Mouse (Mus musculus): Measurements from ENCODE around the gene Ankrd11. TPM values are rescaled to one million over a fixed set of nuclear protein-coding genes. Genes with fewer than 3 reads are reported as not detected.

Gene Ankrd11
- polyA plus RNA-seq, 1 experiment from 2014 or later = 46.5 TPM

DNA sequence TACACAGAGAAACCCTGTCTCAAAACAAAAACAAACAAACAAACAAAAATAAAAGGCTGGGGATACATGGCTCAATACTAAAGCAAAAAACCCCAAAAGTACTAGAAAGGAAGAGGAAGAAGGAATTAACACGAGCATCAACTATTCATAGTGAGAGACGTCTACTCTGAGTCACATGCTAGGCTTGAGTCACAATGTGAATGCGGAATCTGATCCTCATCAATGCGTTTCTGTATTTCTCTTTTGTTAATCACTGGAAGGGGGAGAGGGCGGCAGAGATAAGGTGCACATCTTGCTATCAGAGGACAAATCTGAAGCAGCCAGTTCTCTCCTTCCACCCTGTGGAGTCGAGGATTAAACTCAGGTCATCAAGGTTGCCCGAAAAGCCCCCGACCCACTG lies 14.3 kb downstream of the Ankrd11 start:
- no peak overlapping the region for H3K27ac ChIP-seq (ENCODE audit: low read length)
- ATAC-seq (no peak), DNase-seq (ENCODE audit: low spot score) (no peak)
- H3K36me3 ChIP-seq (ENCODE audit: insufficient read depth, low read length) = no peaks in the 10 kb centered on the region
- TF ChIP-seq CTCF (IDR thresholded peaks at IDR 0.05) = no peak
- TF ChIP-seq EP300 (IDR thresholded peaks at IDR 0.05) = no peak
- H3K4me3 ChIP-seq (ENCODE audit: low read depth, low read length) = no peak overlapping the region
- H3K9ac ChIP-seq (replicated peaks; ENCODE audit: low read depth) = no peak overlapping the region
- WGBS = 88% methylated on average over 8 of the region's 8 CpGs
- H3K4me2 ChIP-seq (replicated peaks; ENCODE audit: low read depth, low read length) = no peak overlapping the region
- H3K27me3 ChIP-seq (replicated peaks; ENCODE audit: insufficient read depth, low read length) = no peaks in the 10 kb centered on the region
- H3K9me3 ChIP-seq (ENCODE audit: low read length) = no peaks in the 10 kb centered on the region
- no peaks in the 10 kb centered on the region for H3K4me1 ChIP-seq (ENCODE audit: insufficient read depth, low read depth, low read length)

DNA sequence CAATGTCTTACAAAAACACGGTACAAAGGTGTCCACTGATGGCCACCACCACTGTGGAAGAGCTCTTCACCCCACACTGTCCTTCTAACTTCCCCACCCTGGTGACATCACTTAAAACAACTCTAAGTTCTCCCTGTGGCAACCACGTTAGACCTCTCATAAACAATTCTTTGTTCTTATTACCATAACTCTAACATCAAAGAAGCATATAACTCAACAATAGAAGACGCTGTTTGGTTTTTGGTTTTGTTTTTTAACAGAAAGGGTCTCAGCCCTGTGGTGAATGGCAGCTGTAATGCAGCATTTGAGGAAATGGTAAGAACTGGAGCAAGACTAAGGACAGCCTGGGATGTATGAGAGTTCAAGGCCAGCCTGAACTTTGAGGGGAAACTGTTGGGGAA lies 16.1 kb downstream of the Ankrd11 start:
- Histone ChIP-seq H3K27me3 (replicated peaks; ENCODE audit: insufficient read depth, low read length) (no peaks in the 10 kb centered on the region), H3K36me3 (ENCODE audit: insufficient read depth, low read length) (no peaks in the 10 kb centered on the region), H3K4me3 (ENCODE audit: low read depth, low read length) (no peak overlapping the region), H3K9me3 (ENCODE audit: low read length) (no peaks in the 10 kb centered on the region), H3K4me2 (replicated peaks; ENCODE audit: low read depth, low read length) (no peak overlapping the region), H3K9ac (replicated peaks; ENCODE audit: low read depth) (no peak overlapping the region), H3K27ac (ENCODE audit: low read length) (no peak overlapping the region), H3K4me1 (ENCODE audit: insufficient read depth, low read depth, low read length) (peaks cover 8% of the 10 kb centered on the region; the same call in 1 of the 2 replicates)
- TF ChIP-seq CTCF (IDR thresholded peaks at IDR 0.05) (no peak), EP300 (IDR thresholded peaks at IDR 0.05) (no peak)
- ATAC-seq = no peak
- DNase-seq (ENCODE audit: low spot score) = no peak
- 71% methylated on average over 3 of the region's 3 CpGs for WGBS

DNA sequence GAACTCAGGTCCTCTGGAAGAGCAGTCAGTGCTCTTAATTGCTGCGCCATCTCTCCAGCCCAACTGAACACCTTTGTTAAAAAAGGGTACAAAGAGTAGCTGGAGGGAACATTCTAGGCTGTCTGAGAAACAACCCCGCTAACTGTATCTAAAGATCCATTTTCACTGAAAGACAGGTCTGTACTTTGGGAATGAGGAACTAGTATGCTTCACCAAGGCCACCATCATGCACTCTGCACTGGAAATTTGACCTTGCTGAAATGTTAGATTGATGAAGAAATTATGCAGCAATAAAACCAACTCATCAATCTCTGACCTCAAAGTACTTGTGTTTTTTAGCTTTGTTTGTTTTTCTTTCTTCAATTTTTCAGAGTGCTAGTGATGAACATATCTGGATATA lies 17.9 kb downstream of the Ankrd11 start:
- Histone ChIP-seq H3K9ac (replicated peaks; ENCODE audit: low read depth) (no peak overlapping the region), H3K4me2 (replicated peaks; ENCODE audit: low read depth, low read length) (no peak overlapping the region), H3K27me3 (replicated peaks; ENCODE audit: insufficient read depth, low read length) (no peaks in the 10 kb centered on the region), H3K27ac (ENCODE audit: low read length) (no peak overlapping the region; the same call in 1 of the 2 replicates), H3K9me3 (ENCODE audit: low read length) (no peaks in the 10 kb centered on the region), H3K36me3 (ENCODE audit: insufficient read depth, low read length) (no peaks in the 10 kb centered on the region), H3K4me3 (ENCODE audit: low read depth, low read length) (no peak overlapping the region), H3K4me1 (ENCODE audit: insufficient read depth, low read depth, low read length) (peaks cover 13% of the 10 kb centered on the region; the same call in 1 of the 2 replicates)
- ATAC-seq = no peak
- DNase-seq (ENCODE audit: low spot score) = no peak
- 97% methylated on average over 2 of the region's 2 CpGs for WGBS
- TF ChIP-seq EP300 (IDR thresholded peaks at IDR 0.05) = no peak
- TF ChIP-seq CTCF (IDR thresholded peaks at IDR 0.05) = no peak

DNA sequence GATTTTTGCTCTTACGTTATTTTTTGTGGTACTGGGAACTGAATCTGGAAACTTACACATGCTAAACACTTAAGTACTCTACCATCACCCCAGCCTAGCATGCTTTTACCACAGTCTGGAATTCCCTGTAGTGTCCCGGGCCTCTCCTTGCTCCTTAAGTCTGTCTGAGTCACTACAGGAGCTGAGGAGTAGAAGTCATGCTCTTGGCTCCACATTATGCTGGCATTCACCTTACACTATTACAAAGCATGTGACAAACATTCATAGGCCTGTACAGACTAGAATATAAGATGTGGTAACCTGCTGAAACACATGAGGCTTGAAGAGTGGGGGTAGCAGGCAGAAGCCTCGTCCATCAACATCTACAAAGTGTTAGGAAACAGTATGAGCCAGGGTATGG lies 19.4 kb downstream of the Ankrd11 start:
- Histone ChIP-seq H3K4me3 (ENCODE audit: low read depth, low read length) (no peak overlapping the region), H3K9ac (replicated peaks; ENCODE audit: low read depth) (no peak overlapping the region), H3K36me3 (ENCODE audit: insufficient read depth, low read length) (no peaks in the 10 kb centered on the region), H3K27ac (ENCODE audit: low read length) (peak overlapping the region; percentile 28), H3K4me1 (ENCODE audit: insufficient read depth, low read depth, low read length) (peaks cover 24% of the 10 kb centered on the region; the same call in 1 of the 2 replicates), H3K27me3 (replicated peaks; ENCODE audit: insufficient read depth, low read length) (no peaks in the 10 kb centered on the region), H3K9me3 (ENCODE audit: low read length) (no peaks in the 10 kb centered on the region), H3K4me2 (replicated peaks; ENCODE audit: low read depth, low read length) (no peak overlapping the region)
- WGBS = 51% methylated on average over 3 of the region's 3 CpGs
- DNase-seq (ENCODE audit: low spot score) (peak; percentile 90), ATAC-seq (peak; percentile 95)
- TF ChIP-seq EP300 (IDR thresholded peaks at IDR 0.05) (peak; percentile 75), CTCF (IDR thresholded peaks at IDR 0.05) (no peak)

DNA sequence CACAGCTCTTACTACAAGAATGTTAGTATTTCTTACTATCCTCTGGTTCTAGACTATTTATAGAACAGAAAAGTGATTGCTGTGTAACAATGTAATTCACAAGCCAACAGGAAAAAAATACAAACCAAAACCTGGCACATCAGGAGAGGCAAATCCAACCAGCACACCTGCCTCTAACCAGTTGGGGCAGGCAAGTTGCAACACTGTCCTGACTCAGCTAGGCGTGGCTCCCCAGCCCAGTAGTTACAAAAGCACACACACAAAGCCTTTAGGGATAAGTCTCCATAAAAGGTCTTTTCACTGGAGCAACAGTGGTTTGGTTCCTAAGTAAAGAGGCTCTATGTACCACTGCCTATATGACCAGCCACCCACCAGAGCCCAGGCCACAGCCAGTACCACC lies 20.8 kb downstream of the Ankrd11 start:
- H3K4me3 ChIP-seq (ENCODE audit: low read depth, low read length) = no peak overlapping the region
- WGBS = 52% methylated on average over 1 of the region's 1 CpGs
- H3K36me3 ChIP-seq (ENCODE audit: insufficient read depth, low read length) = no peaks in the 10 kb centered on the region
- TF ChIP-seq CTCF (IDR thresholded peaks at IDR 0.05) = no peak
- TF ChIP-seq EP300 (IDR thresholded peaks at IDR 0.05) = peak; percentile 59
- ATAC-seq (peak; percentile 65), DNase-seq (ENCODE audit: low spot score) (peak; percentile 77)
- no peaks in the 10 kb centered on the region for H3K27me3 ChIP-seq (replicated peaks; ENCODE audit: insufficient read depth, low read length)
- no peak overlapping the region for H3K4me2 ChIP-seq (replicated peaks; ENCODE audit: low read depth, low read length)
- H3K27ac ChIP-seq (ENCODE audit: low read length) = peak overlapping the region; percentile 43
- no peaks in the 10 kb centered on the region for H3K9me3 ChIP-seq (ENCODE audit: low read length)
- H3K9ac ChIP-seq (replicated peaks; ENCODE audit: low read depth) = no peak overlapping the region
- peaks cover 26% of the 10 kb centered on the region; the same call in 1 of the 2 replicates for H3K4me1 ChIP-seq (ENCODE audit: insufficient read depth, low read depth, low read length)

DNA sequence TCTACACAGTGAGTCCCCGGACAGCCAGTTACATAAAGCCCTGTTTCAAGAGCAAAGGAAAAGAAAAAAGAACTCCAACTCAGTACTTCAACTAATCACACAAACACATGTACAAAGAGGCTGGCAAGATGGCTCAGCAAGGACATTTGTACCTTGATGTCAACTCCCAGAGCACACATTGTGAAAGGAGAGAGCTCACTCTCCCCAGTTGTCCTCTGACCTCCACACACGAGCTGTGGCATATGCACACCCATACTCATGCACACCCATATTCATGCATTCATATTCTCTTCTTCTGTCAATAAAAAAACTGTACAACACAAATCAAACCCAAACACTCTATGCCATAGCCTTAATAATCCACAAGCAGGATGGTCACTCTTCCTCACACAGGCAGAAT lies 21.2 kb downstream of the Ankrd11 start:
- no peaks in the 10 kb centered on the region for H3K9me3 ChIP-seq (ENCODE audit: low read length)
- TF ChIP-seq CTCF (IDR thresholded peaks at IDR 0.05) (no peak), EP300 (IDR thresholded peaks at IDR 0.05) (no peak)
- H3K9ac ChIP-seq (replicated peaks; ENCODE audit: low read depth) = no peak overlapping the region
- peaks cover 29% of the 10 kb centered on the region; the same call in 1 of the 2 replicates for H3K4me1 ChIP-seq (ENCODE audit: insufficient read depth, low read depth, low read length)
- no peak for ATAC-seq
- H3K4me2 ChIP-seq (replicated peaks; ENCODE audit: low read depth, low read length) = no peak overlapping the region
- H3K27me3 ChIP-seq (replicated peaks; ENCODE audit: insufficient read depth, low read length) = no peaks in the 10 kb centered on the region
- WGBS = 55% methylated on average over 2 of the region's 2 CpGs
- H3K27ac ChIP-seq (ENCODE audit: low read length) = peak overlapping the region; percentile 43
- no peaks in the 10 kb centered on the region for H3K36me3 ChIP-seq (ENCODE audit: insufficient read depth, low read length)
- H3K4me3 ChIP-seq (ENCODE audit: low read depth, low read length) = no peak overlapping the region
- no peak for DNase-seq (ENCODE audit: low spot score)

DNA sequence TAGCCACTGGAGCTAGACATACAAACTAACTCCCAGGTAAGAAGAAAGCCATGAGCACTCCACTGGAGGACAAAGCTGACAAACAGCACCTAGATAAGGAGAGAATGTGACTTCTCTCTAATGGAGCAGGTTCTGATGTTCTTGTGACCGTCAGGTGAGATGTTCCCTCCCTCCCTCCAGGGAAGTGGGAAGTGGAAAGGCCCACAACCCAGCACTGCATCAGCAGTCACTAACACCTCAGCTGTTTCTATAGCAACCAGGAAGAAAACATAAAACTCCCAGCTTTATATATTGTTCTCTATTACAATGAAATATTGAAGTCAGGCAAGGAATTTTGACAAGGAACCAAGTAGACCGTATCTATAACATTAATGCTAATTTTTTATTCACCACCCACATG lies 22.0 kb downstream of the Ankrd11 start:
- Histone ChIP-seq H3K27ac (ENCODE audit: low read length) (no peak overlapping the region), H3K4me2 (replicated peaks; ENCODE audit: low read depth, low read length) (no peak overlapping the region), H3K4me3 (ENCODE audit: low read depth, low read length) (no peak overlapping the region), H3K36me3 (ENCODE audit: insufficient read depth, low read length) (no peaks in the 10 kb centered on the region), H3K4me1 (ENCODE audit: insufficient read depth, low read depth, low read length) (peaks cover 29% of the 10 kb centered on the region; the same call in 1 of the 2 replicates), H3K9me3 (ENCODE audit: low read length) (no peaks in the 10 kb centered on the region), H3K9ac (replicated peaks; ENCODE audit: low read depth) (no peak overlapping the region), H3K27me3 (replicated peaks; ENCODE audit: insufficient read depth, low read length) (no peaks in the 10 kb centered on the region)
- TF ChIP-seq CTCF (IDR thresholded peaks at IDR 0.05) (no peak), EP300 (IDR thresholded peaks at IDR 0.05) (no peak)
- ATAC-seq (no peak), DNase-seq (ENCODE audit: low spot score) (no peak)
- 50% methylated on average over 2 of the region's 2 CpGs for WGBS
